Mouse (Mus musculus): ENCODE measurements around the gene Mecom. TPM values are rescaled to one million over a fixed set of nuclear protein-coding genes. Genes with fewer than 3 reads are reported as not detected.

Mecom gene
- polyA plus RNA-seq, 1 experiment, result 1.8 TPM

- no peak overlapping the region for H3K4me2 ChIP-seq (ENCODE audit: low read depth)
- no peaks in the 10 kb centered on the region for H3K36me3 ChIP-seq (ENCODE audit: control insufficient read depth, insufficient read depth)
- no peak for TF ChIP-seq MAX (IDR thresholded peaks at IDR 0.05; ENCODE audit: low read depth)
- TF ChIP-seq E2F4 (IDR thresholded peaks at IDR 0.05; ENCODE audit: insufficient read depth), result no peak
- TF ChIP-seq TCF12 (IDR thresholded peaks at IDR 0.05; ENCODE audit: insufficient read depth, poor library complexity, severe bottlenecking), result no peak
- TF ChIP-seq MYOG (IDR thresholded peaks at IDR 0.05; ENCODE audit: control insufficient read depth in 1 of 3, insufficient read depth in 1 of 3, insufficient read length in 2 of 3, low read depth in 2 of 3), result no peak
- no peak for TF ChIP-seq SRF (IDR thresholded peaks at IDR 0.05; ENCODE audit: control insufficient read depth, insufficient read length, low read depth)
- TF ChIP-seq USF1 (IDR thresholded peaks at IDR 0.05; ENCODE audit: low read depth), result no peak
- no peak for TF ChIP-seq REST (IDR thresholded peaks at IDR 0.05; ENCODE audit: insufficient read depth, insufficient read length)
- TF ChIP-seq POLR2A (IDR thresholded peaks at IDR 0.05; ENCODE audit: insufficient read length, low read depth), result no peak
- no peak for TF ChIP-seq POLR2AphosphoS2 (IDR thresholded peaks at IDR 0.05; ENCODE audit: insufficient read length, low read depth)
- no peaks in the 10 kb centered on the region for H3K27me3 ChIP-seq (ENCODE audit: control insufficient read depth, insufficient read depth, insufficient read length)
- no peak overlapping the region for H3ac ChIP-seq (ENCODE audit: control insufficient read depth, insufficient read length)
- no peaks in the 10 kb centered on the region for H3K79me2 ChIP-seq (ENCODE audit: control insufficient read depth, insufficient read depth)
- H3K4me3 ChIP-seq, result no peak overlapping the region
Observed at GRCm38 (mm10) chr3:30014279-30014678, 533.5 kb downstream of the Mecom start.

- H3K27me3 ChIP-seq (ENCODE audit: control insufficient read depth, insufficient read depth, insufficient read length), result no peaks in the 10 kb centered on the region
- no peak overlapping the region for H3ac ChIP-seq (ENCODE audit: control insufficient read depth, insufficient read length)
- H3K4me3 ChIP-seq, result peak overlapping the region; percentile 89
- peak overlapping the region; percentile 83 for H3K4me2 ChIP-seq (ENCODE audit: low read depth)
- no peaks in the 10 kb centered on the region for H3K36me3 ChIP-seq (ENCODE audit: control insufficient read depth, insufficient read depth)
- TF ChIP-seq TCF12 (IDR thresholded peaks at IDR 0.05; ENCODE audit: insufficient read depth, poor library complexity, severe bottlenecking) (no peak), TCF3 (IDR thresholded peaks at IDR 0.05; ENCODE audit: insufficient read length, low read depth) (no peak), REST (IDR thresholded peaks at IDR 0.05; ENCODE audit: insufficient read depth, insufficient read length) (no peak), USF1 (IDR thresholded peaks at IDR 0.05; ENCODE audit: low read depth) (no peak), POLR2AphosphoS2 (IDR thresholded peaks at IDR 0.05; ENCODE audit: insufficient read length, low read depth) (no peak), MYOD1 (IDR thresholded peaks at IDR 0.05; ENCODE audit: control insufficient read depth in 1 of 3, insufficient read length in 2 of 3, low read depth in 2 of 3) (no peak), MAX (IDR thresholded peaks at IDR 0.05; ENCODE audit: low read depth) (no peak)
- no peaks in the 10 kb centered on the region for H3K79me2 ChIP-seq (ENCODE audit: control insufficient read depth, insufficient read depth)
Observed at GRCm38 (mm10) chr3:30013416-30013815, 534.4 kb downstream of the Mecom start.

- H3ac ChIP-seq (ENCODE audit: control insufficient read depth, insufficient read length), result peak overlapping the region; percentile 98
Observed at GRCm38 (mm10) chr3:30012666-30013365, 535.0 kb downstream of the Mecom start.

GRCm38 (mm10) chr3:30012150-30012549 lies 535.7 kb downstream of the Mecom start:
- no peaks in the 10 kb centered on the region for H3K27me3 ChIP-seq (ENCODE audit: control insufficient read depth, insufficient read depth, insufficient read length)
- TF ChIP-seq SRF (IDR thresholded peaks at IDR 0.05; ENCODE audit: control insufficient read depth, insufficient read length, low read depth), result no peak
- peak; percentile 53 for TF ChIP-seq POLR2A (IDR thresholded peaks at IDR 0.05; ENCODE audit: insufficient read length, low read depth)
- H3K36me3 ChIP-seq (ENCODE audit: control insufficient read depth, insufficient read depth), result no peaks in the 10 kb centered on the region
- H3K4me2 ChIP-seq (ENCODE audit: low read depth), result peak overlapping the region; percentile 83
- H3K79me2 ChIP-seq (ENCODE audit: control insufficient read depth, insufficient read depth), result no peaks in the 10 kb centered on the region
- H3ac ChIP-seq (ENCODE audit: control insufficient read depth, insufficient read length), result peak overlapping the region; percentile 98
- H3K4me3 ChIP-seq, result peak overlapping the region; percentile 89

More at GRCm38 (mm10) chr3:30012666-30013365, 535.0 kb downstream of the Mecom start:
- Histone ChIP-seq H3K4me2 (ENCODE audit: low read depth) (peak overlapping the region; percentile 83), H3K79me2 (ENCODE audit: control insufficient read depth, insufficient read depth) (no peaks in the 10 kb centered on the region), H3K4me3 (peak overlapping the region; percentile 89), H3K36me3 (ENCODE audit: control insufficient read depth, insufficient read depth) (no peaks in the 10 kb centered on the region), H3K27me3 (ENCODE audit: control insufficient read depth, insufficient read depth, insufficient read length) (no peaks in the 10 kb centered on the region)
- no peak for TF ChIP-seq USF1 (IDR thresholded peaks at IDR 0.05; ENCODE audit: low read depth)
- no peak for TF ChIP-seq POLR2AphosphoS2 (IDR thresholded peaks at IDR 0.05; ENCODE audit: insufficient read length, low read depth)
- TF ChIP-seq CEBPB (IDR thresholded peaks at IDR 0.05; ENCODE audit: insufficient read depth, poor library complexity, severe bottlenecking), result no peak
- TF ChIP-seq MYOD1 (IDR thresholded peaks at IDR 0.05; ENCODE audit: control insufficient read depth in 1 of 3, insufficient read length in 2 of 3, low read depth in 2 of 3), result no peak
- no peak for TF ChIP-seq TCF3 (IDR thresholded peaks at IDR 0.05; ENCODE audit: insufficient read length, low read depth)
- no peak for TF ChIP-seq POLR2A (IDR thresholded peaks at IDR 0.05; ENCODE audit: insufficient read length, low read depth)
- no peak for TF ChIP-seq MYOG (IDR thresholded peaks at IDR 0.05; ENCODE audit: control insufficient read depth in 1 of 3, insufficient read depth in 1 of 3, insufficient read length in 2 of 3, low read depth in 2 of 3)
- TF ChIP-seq SRF (IDR thresholded peaks at IDR 0.05; ENCODE audit: control insufficient read depth, insufficient read length, low read depth), result no peak
- no peak for TF ChIP-seq MAX (IDR thresholded peaks at IDR 0.05; ENCODE audit: low read depth)
- TF ChIP-seq E2F4 (IDR thresholded peaks at IDR 0.05; ENCODE audit: insufficient read depth), result no peak
- no peak for TF ChIP-seq TCF12 (IDR thresholded peaks at IDR 0.05; ENCODE audit: insufficient read depth, poor library complexity, severe bottlenecking)
- TF ChIP-seq REST (IDR thresholded peaks at IDR 0.05; ENCODE audit: insufficient read depth, insufficient read length), result no peak

GRCm38 (mm10) chr3:30011712-30012111 lies 536.1 kb downstream of the Mecom start:
- H3K27me3 ChIP-seq (ENCODE audit: control insufficient read depth, insufficient read depth, insufficient read length), result no peaks in the 10 kb centered on the region
- H3K36me3 ChIP-seq (ENCODE audit: control insufficient read depth, insufficient read depth), result no peaks in the 10 kb centered on the region
- no peaks in the 10 kb centered on the region for H3K79me2 ChIP-seq (ENCODE audit: control insufficient read depth, insufficient read depth)
- peak overlapping the region; percentile 83 for H3K4me2 ChIP-seq (ENCODE audit: low read depth)
- TF ChIP-seq SRF (IDR thresholded peaks at IDR 0.05; ENCODE audit: control insufficient read depth, insufficient read length, low read depth) (no peak), TCF3 (IDR thresholded peaks at IDR 0.05; ENCODE audit: insufficient read length, low read depth) (no peak), E2F4 (IDR thresholded peaks at IDR 0.05; ENCODE audit: insufficient read depth) (no peak), POLR2AphosphoS2 (IDR thresholded peaks at IDR 0.05; ENCODE audit: insufficient read length, low read depth) (no peak), MYOD1 (IDR thresholded peaks at IDR 0.05; ENCODE audit: control insufficient read depth in 1 of 3, insufficient read length in 2 of 3, low read depth in 2 of 3) (no peak), MYOG (IDR thresholded peaks at IDR 0.05; ENCODE audit: control insufficient read depth in 1 of 3, insufficient read depth in 1 of 3, insufficient read length in 2 of 3, low read depth in 2 of 3) (no peak), TCF12 (IDR thresholded peaks at IDR 0.05; ENCODE audit: insufficient read depth, poor library complexity, severe bottlenecking) (no peak), POLR2A (IDR thresholded peaks at IDR 0.05; ENCODE audit: insufficient read length, low read depth) (no peak), MAX (IDR thresholded peaks at IDR 0.05; ENCODE audit: low read depth) (no peak), REST (IDR thresholded peaks at IDR 0.05; ENCODE audit: insufficient read depth, insufficient read length) (no peak), CEBPB (IDR thresholded peaks at IDR 0.05; ENCODE audit: insufficient read depth, poor library complexity, severe bottlenecking) (no peak), USF1 (IDR thresholded peaks at IDR 0.05; ENCODE audit: low read depth) (no peak)
- peak overlapping the region; percentile 89 for H3K4me3 ChIP-seq
- H3ac ChIP-seq (ENCODE audit: control insufficient read depth, insufficient read length), result peak overlapping the region; percentile 98
